Mouse (Mus musculus): Measurements from ENCODE around the gene Timm23.
A peak's percentile ranks its signal among the peaks of the same experiment; 100 is the strongest.
"Not testable (repeated sequence)": the region's sequence is repeated elsewhere in the genome, so short reads cannot be mapped to it uniquely, and the experiment has no call there.

Gene Timm23

GRCm38 (mm10) chr14:32201791-32202451, at the start of gene Timm23, which contains the start of gene Parg:
TSS of gene Timm23 (minus strand) at chr14:32201898.
TSS of gene Parg (plus strand) at chr14:32201949.
- peak; percentile 93 for ATAC-seq (ENCODE audit: insufficient number of reproducible peaks, low FRiP score, low TSS enrichment)

GRCm38 (mm10) chr14:32249616-32250015, 47.9 kb upstream of the Timm23 start:
- ATAC-seq (ENCODE audit: insufficient number of reproducible peaks, low FRiP score, low TSS enrichment) = no peak

GRCm38 (mm10) chr14:32246019-32246418, 44.3 kb upstream of the Timm23 start:
- no peak for ATAC-seq (ENCODE audit: insufficient number of reproducible peaks, low FRiP score, low TSS enrichment)

GRCm38 (mm10) chr14:32242401-32242800, 40.7 kb upstream of the Timm23 start:
- ATAC-seq (ENCODE audit: insufficient number of reproducible peaks, low FRiP score, low TSS enrichment) = no peak

- no peak for ATAC-seq (ENCODE audit: insufficient number of reproducible peaks, low FRiP score, low TSS enrichment)
Measured at GRCm38 (mm10) chr14:32228996-32229395, 27.3 kb upstream of the Timm23 start.

- no peak for ATAC-seq (ENCODE audit: insufficient number of reproducible peaks, low FRiP score, low TSS enrichment)
Measured at GRCm38 (mm10) chr14:32226601-32227000, 24.9 kb upstream of the Timm23 start.

GRCm38 (mm10) chr14:32201354-32201753, 344 bp downstream of the Timm23 start:
- ATAC-seq (ENCODE audit: insufficient number of reproducible peaks, low FRiP score, low TSS enrichment) = no peak

- not testable (repeated sequence) for ATAC-seq (ENCODE audit: insufficient number of reproducible peaks, low FRiP score, low TSS enrichment)
Measured at GRCm38 (mm10) chr14:32193557-32193956, 8.1 kb downstream of the Timm23 start.

- 0 out of 2 replicates have a peak, but pooled peaks have one; percentile 40 for ATAC-seq (ENCODE audit: insufficient number of reproducible peaks, low FRiP score, low TSS enrichment)
Measured at GRCm38 (mm10) chr14:32192437-32192836, 9.3 kb downstream of the Timm23 start.

GRCm38 (mm10) chr14:32191926-32192325, 9.8 kb downstream of the Timm23 start:
- ATAC-seq (ENCODE audit: insufficient number of reproducible peaks, low FRiP score, low TSS enrichment) = no peak

GRCm38 (mm10) chr14:32190627-32191391, 10.9 kb downstream of the Timm23 start:
- ATAC-seq (ENCODE audit: insufficient number of reproducible peaks, low FRiP score, low TSS enrichment) = no peak

- ATAC-seq (ENCODE audit: insufficient number of reproducible peaks, low FRiP score, low TSS enrichment) = no peak
Measured at GRCm38 (mm10) chr14:32183846-32184245, 17.9 kb downstream of the Timm23 start.

GRCm38 (mm10) chr14:32180861-32181260, 20.8 kb downstream of the Timm23 start:
- no peak for ATAC-seq (ENCODE audit: insufficient number of reproducible peaks, low FRiP score, low TSS enrichment)

- ATAC-seq (ENCODE audit: insufficient number of reproducible peaks, low FRiP score, low TSS enrichment) = no peak
Measured at GRCm38 (mm10) chr14:32179393-32180195, 22.1 kb downstream of the Timm23 start.

- ATAC-seq (ENCODE audit: insufficient number of reproducible peaks, low FRiP score, low TSS enrichment) = not testable (repeated sequence)
Measured at GRCm38 (mm10) chr14:32176590-32176989, 25.1 kb downstream of the Timm23 start.

GRCm38 (mm10) chr14:32175310-32175709, 26.4 kb downstream of the Timm23 start:
- no peak for ATAC-seq (ENCODE audit: insufficient number of reproducible peaks, low FRiP score, low TSS enrichment)

- no peak for ATAC-seq (ENCODE audit: insufficient number of reproducible peaks, low FRiP score, low TSS enrichment)
Measured at GRCm38 (mm10) chr14:32170137-32170536, 31.6 kb downstream of the Timm23 start.

- no peak for ATAC-seq (ENCODE audit: insufficient number of reproducible peaks, low FRiP score, low TSS enrichment)
Measured at GRCm38 (mm10) chr14:32168653-32169231, 33.0 kb downstream of the Timm23 start.

- no peak for ATAC-seq (ENCODE audit: insufficient number of reproducible peaks, low FRiP score, low TSS enrichment)
Measured at GRCm38 (mm10) chr14:32167326-32167725, 34.4 kb downstream of the Timm23 start.

- ATAC-seq (ENCODE audit: insufficient number of reproducible peaks, low FRiP score, low TSS enrichment) = no peak
Measured at GRCm38 (mm10) chr14:32166840-32167239, 34.9 kb downstream of the Timm23 start.

Data from cerebellum, adult (tissue).